Mouse (Mus musculus) embryonic facial prominence, embryonic 14.5 days (tissue): Measurements from ENCODE around the gene Kdm5b. TPM values are rescaled to one million over a fixed set of nuclear protein-coding genes. Genes with fewer than 3 reads are reported as not detected.

ENCODE experiments used
- ATAC-seq: fragments of 200-750 bp; cut with Nextera tagmentation; 2 replicates; pipeline ENCODE4 v1.8.0; 2017; ENCODE audit warnings: low read depth, moderate number of reproducible peaks, moderate TSS enrichment
- DNase-seq: peaks from one replicate; pipeline ENCODE4 v3.0.0-alpha.2; 2015; ENCODE audit warnings: low spot score
- H3K27ac ChIP-seq: fragments of 300-500 bp; sonication (generic); replicated peaks from 2 replicates; pipeline ENCODE4 v1.5.1; 2014; ENCODE audit warnings: low read depth, mild to moderate bottlenecking, low read length, moderate library complexity
- H3K27me3 ChIP-seq: fragments of 300-500 bp; sonication (generic); replicated peaks from 2 replicates; pipeline ENCODE4 v1.6.1; 2014; ENCODE audit warnings: low read length; ENCODE audit not compliant: control insufficient read depth, insufficient read depth
- H3K36me3 ChIP-seq: fragments of 300-500 bp; sonication (generic); 2 replicates; pipeline ENCODE4 v1.6.1; 2014; ENCODE audit warnings: low read length, mixed read lengths; ENCODE audit not compliant: control insufficient read depth, insufficient read depth
- H3K4me1 ChIP-seq: fragments of 300-500 bp; sonication (generic); 2 replicates; pipeline ENCODE4 v1.6.1; 2014; ENCODE audit warnings: antibody characterized with exemption, low read length; ENCODE audit not compliant: control insufficient read depth, insufficient read depth
- H3K4me2 ChIP-seq: fragments of 300-500 bp; sonication (generic); 2 replicates; pipeline ENCODE4 v1.6.1; 2014; ENCODE audit warnings: low read depth, mild to moderate bottlenecking, low read length, moderate library complexity, mixed read lengths
- H3K4me3 ChIP-seq: fragments of 300-500 bp; sonication (generic); 2 replicates; pipeline ENCODE4 v1.5.1; 2014; ENCODE audit warnings: low read depth, mild to moderate bottlenecking, low read length
- H3K9ac ChIP-seq: fragments of 300-500 bp; sonication (generic); 2 replicates; pipeline ENCODE4 v1.6.1; 2014; ENCODE audit warnings: low read depth, mild to moderate bottlenecking, low read length, moderate library complexity, mixed read lengths
- H3K9me3 ChIP-seq: fragments of 300-500 bp; sonication (generic); 2 replicates; pipeline ENCODE4 v1.6.1; 2016; ENCODE audit warnings: low read length; ENCODE audit not compliant: control insufficient read depth
- WGBS: fragments of 180-500 bp; shearing (Covaris S2); extraction: QIAGEN DNeasy Blood & Tissue Kit; methylation state at CpG from one replicate; pipeline ENCODE4 v1.1.7; 2014; 5-methylcytosine and 5-hydroxymethylcytosine counted together
- polyA plus RNA-seq: library from polyadenylated mRNA; unstranded; fragments of >200 nt; fragmentation: Nextera tagmentation; extraction: Ambion mirVana; gene quantifications from 2 replicates; pipeline ENCODE4 v1.2.1, GENCODE M21; 2014

Kdm5b gene
- polyA plus RNA-seq, 1 experiment from 2014 or later, result 63.0 TPM

GRCm38 (mm10) chr1:134563726-134564125 lies 3.8 kb downstream of the Kdm5b start:
- peaks cover 10% of the 10 kb centered on the region for H3K4me1 ChIP-seq
- H3K27ac ChIP-seq, result no peak overlapping the region
- no peak overlapping the region for H3K9ac ChIP-seq
- H3K36me3 ChIP-seq, result no peaks in the 10 kb centered on the region
- WGBS, result 82% methylated on average over 3 of the region's 3 CpGs
- H3K9me3 ChIP-seq, result no peaks in the 10 kb centered on the region
- DNase-seq (no peak), ATAC-seq (no peak)
- H3K4me2 ChIP-seq, result no peak overlapping the region
- H3K27me3 ChIP-seq, result no peaks in the 10 kb centered on the region
- H3K4me3 ChIP-seq, result no peak overlapping the region

- no peaks in the 10 kb centered on the region for H3K27me3 ChIP-seq
- no peak overlapping the region for H3K4me3 ChIP-seq
- no peak for DNase-seq
- no peak overlapping the region for H3K4me2 ChIP-seq
- no peaks in the 10 kb centered on the region for H3K9me3 ChIP-seq
- H3K36me3 ChIP-seq, result no peaks in the 10 kb centered on the region
- H3K4me1 ChIP-seq, result peaks cover 5% of the 10 kb centered on the region
- ATAC-seq, result no peak
- WGBS, result 48% methylated on average over 1 of the region's 1 CpGs
- no peak overlapping the region for H3K9ac ChIP-seq
- H3K27ac ChIP-seq, result no peak overlapping the region
Observed at GRCm38 (mm10) chr1:134567511-134567910, 7.5 kb downstream of the Kdm5b start.

DNA sequence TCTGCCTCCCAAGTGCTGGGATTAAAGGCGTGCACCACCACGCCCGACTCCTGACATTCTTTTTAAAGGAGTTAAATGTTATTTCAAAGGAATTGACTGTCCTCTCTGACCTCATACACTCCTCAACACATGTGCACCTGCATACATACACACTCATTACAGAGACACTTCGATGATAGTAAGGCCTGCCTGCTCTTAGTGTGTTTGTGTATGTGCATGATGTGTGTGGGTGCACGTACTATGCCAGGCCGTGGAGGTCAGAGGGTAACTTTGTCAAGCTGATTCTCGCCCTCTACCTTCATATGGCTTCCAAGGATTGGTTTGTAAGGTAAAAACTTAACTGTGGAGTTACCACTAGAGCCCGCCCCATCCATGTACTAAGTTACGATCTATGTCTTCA lies 10.2 kb downstream of the Kdm5b start:
- Histone ChIP-seq H3K27me3 (no peaks in the 10 kb centered on the region), H3K4me1 (peaks cover 3% of the 10 kb centered on the region; the same call in 1 of the 2 replicates), H3K27ac (no peak overlapping the region), H3K36me3 (no peaks in the 10 kb centered on the region), H3K4me3 (no peak overlapping the region), H3K9ac (no peak overlapping the region), H3K9me3 (no peaks in the 10 kb centered on the region), H3K4me2 (no peak overlapping the region)
- 88% methylated on average over 9 of the region's 9 CpGs for WGBS
- DNase-seq (no peak), ATAC-seq (no peak)

DNA sequence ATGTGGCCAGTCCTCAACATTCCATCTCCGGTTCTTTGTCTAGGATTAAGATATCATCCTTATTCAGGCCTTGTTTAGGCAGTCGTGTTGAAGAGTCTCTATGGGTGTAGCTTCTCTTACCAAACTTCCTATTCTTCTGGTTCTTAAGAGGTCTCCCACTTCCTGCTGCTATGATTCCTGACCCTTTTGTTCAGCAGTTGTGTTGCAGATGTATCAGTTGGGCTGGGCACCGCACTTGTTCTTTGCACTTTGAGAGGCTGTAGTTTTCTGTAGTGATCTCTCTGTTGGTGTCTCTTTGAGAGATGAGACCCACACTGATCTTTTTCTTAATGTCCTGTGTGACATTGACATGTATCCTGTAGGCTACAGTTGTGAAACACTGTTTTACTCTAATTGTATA lies 10.7 kb downstream of the Kdm5b start:
- H3K27me3 ChIP-seq, result no peaks in the 10 kb centered on the region
- no peak overlapping the region for H3K27ac ChIP-seq
- H3K9me3 ChIP-seq, result no peaks in the 10 kb centered on the region
- 74% methylated on average over 3 of the region's 3 CpGs for WGBS
- H3K36me3 ChIP-seq, result no peaks in the 10 kb centered on the region
- ATAC-seq, result no peak
- DNase-seq, result no peak
- no peak overlapping the region for H3K9ac ChIP-seq
- H3K4me3 ChIP-seq, result no peak overlapping the region
- H3K4me1 ChIP-seq, result peaks cover 3% of the 10 kb centered on the region; the same call in 1 of the 2 replicates
- no peak overlapping the region for H3K4me2 ChIP-seq

- no peak overlapping the region for H3K27ac ChIP-seq
- no peak overlapping the region for H3K4me2 ChIP-seq
- 70% methylated on average over 1 of the region's 1 CpGs for WGBS
- H3K9ac ChIP-seq, result no peak overlapping the region
- no peak for DNase-seq
- no peak overlapping the region for H3K4me3 ChIP-seq
- H3K36me3 ChIP-seq, result no peaks in the 10 kb centered on the region
- no peak for ATAC-seq
- no peaks in the 10 kb centered on the region for H3K4me1 ChIP-seq
- no peaks in the 10 kb centered on the region for H3K27me3 ChIP-seq
- no peaks in the 10 kb centered on the region for H3K9me3 ChIP-seq
Observed at GRCm38 (mm10) chr1:134573300-134573931, 13.4 kb downstream of the Kdm5b start.

- Histone ChIP-seq H3K9ac (no peak overlapping the region), H3K4me1 (no peaks in the 10 kb centered on the region), H3K36me3 (no peaks in the 10 kb centered on the region), H3K27me3 (no peaks in the 10 kb centered on the region), H3K4me2 (no peak overlapping the region), H3K27ac (no peak overlapping the region), H3K4me3 (no peak overlapping the region), H3K9me3 (no peaks in the 10 kb centered on the region)
- 66% methylated on average over 5 of the region's 5 CpGs for WGBS
- ATAC-seq (no peak), DNase-seq (no peak)
Observed at GRCm38 (mm10) chr1:134573932-134574315, 14.0 kb downstream of the Kdm5b start.

- Histone ChIP-seq H3K9ac (no peak overlapping the region), H3K4me3 (no peak overlapping the region), H3K4me1 (no peaks in the 10 kb centered on the region), H3K9me3 (no peaks in the 10 kb centered on the region), H3K27me3 (no peaks in the 10 kb centered on the region), H3K4me2 (no peak overlapping the region), H3K27ac (no peak overlapping the region), H3K36me3 (no peaks in the 10 kb centered on the region)
- 84% methylated on average over 6 of the region's 6 CpGs for WGBS
- no peak for DNase-seq
- no peak for ATAC-seq
Observed at GRCm38 (mm10) chr1:134577384-134578120, 17.6 kb downstream of the Kdm5b start.

DNA sequence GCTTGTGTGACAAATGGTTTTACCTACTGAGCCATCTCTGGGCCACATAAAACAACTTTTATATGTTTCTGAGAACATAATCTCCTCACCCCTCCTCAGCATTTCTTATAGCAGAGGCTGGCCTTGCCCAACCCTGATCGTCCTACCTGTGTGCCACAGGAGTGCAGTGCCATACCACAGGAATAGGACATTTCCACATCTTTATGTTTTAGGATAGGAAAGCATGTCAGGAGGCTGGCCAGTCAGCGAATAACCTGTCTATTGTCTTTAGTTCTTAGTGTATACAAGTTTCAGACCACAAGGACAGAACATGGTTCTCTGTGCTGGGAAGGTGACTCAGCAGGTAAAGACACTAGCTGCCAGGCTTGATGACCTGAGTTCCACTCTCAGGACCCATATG lies 20.8 kb downstream of the Kdm5b start:
- no peak overlapping the region for H3K9ac ChIP-seq
- DNase-seq (no peak), ATAC-seq (no peak)
- H3K9me3 ChIP-seq, result no peaks in the 10 kb centered on the region
- no peaks in the 10 kb centered on the region for H3K27me3 ChIP-seq
- no peak overlapping the region for H3K4me2 ChIP-seq
- H3K4me1 ChIP-seq, result no peaks in the 10 kb centered on the region
- H3K27ac ChIP-seq, result no peak overlapping the region
- WGBS, result 92% methylated on average over 2 of the region's 2 CpGs
- H3K4me3 ChIP-seq, result no peak overlapping the region
- peaks cover 4% of the 10 kb centered on the region; the same call in 1 of the 2 replicates for H3K36me3 ChIP-seq

- Histone ChIP-seq H3K36me3 (peaks cover 27% of the 10 kb centered on the region), H3K27me3 (no peaks in the 10 kb centered on the region), H3K4me2 (no peak overlapping the region), H3K4me1 (no peaks in the 10 kb centered on the region), H3K9ac (no peak overlapping the region), H3K9me3 (no peaks in the 10 kb centered on the region), H3K27ac (no peak overlapping the region), H3K4me3 (no peak overlapping the region)
- ATAC-seq (no peak), DNase-seq (peak; percentile 35)
- WGBS, result 66% methylated on average over 3 of the region's 3 CpGs
Observed at GRCm38 (mm10) chr1:134583560-134583959, 23.6 kb downstream of the Kdm5b start.
